Mouse (Mus musculus) ovary, adult 18-20 months (tissue): ENCODE measurements around the gene Mbnl2.

Experiments
- DNase-seq: peaks from one replicate; pipeline ENCODE4 v3.0.0; 2022; ENCODE audit warnings: low spot score, mixed read lengths

Gene Mbnl2

DNA sequence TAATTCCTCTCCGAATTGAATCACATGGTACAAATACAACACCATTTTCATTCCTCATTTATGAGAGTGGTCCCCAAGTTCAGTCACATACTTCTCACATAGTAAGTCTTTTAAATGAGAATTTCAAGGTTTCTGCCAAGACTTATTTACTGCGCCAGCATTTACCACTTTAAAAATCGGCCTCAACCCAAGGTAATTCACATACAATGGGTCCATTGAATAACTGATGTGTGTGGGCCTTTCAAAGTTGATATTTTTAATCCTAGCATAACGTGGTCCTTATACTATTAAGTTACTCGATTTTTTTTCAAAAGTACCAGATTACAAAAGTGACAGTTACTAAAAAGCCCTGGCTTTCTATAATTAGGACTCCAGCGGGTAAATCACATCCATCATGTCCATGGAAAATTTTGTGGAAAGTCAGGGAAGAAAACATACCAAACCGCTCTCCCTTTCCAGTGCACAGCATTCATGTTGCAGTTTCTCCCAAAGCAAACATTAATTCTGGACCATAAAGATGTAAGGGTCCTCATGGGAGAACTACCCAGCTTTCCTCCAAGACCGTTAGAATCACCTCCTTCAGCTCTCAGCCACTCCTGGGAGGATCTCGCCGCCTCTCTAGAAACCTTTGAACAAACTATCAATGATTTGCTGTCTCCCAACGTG, 107.8 kb downstream of the Mbnl2 start:
- no peak for DNase-seq

DNA sequence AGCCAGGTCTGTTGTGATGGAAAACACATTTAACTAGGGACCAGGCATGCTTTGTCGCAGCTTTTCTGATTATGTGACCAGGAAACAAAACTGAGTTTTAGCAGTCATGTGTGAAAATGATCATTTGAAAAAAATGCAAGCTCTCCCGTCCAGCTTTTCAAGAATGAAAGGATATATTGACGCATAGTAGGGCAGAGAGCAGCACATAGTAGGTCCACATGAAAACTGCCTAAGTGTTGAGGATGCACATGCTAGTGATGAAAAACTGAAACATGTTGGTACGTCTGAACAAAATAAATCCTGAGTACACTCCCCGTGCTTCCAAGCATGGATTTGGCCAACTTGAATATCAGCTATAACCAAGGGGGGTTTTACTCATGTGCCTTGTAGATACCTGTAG, 109.1 kb downstream of the Mbnl2 start:
- DNase-seq: no peak

DNA sequence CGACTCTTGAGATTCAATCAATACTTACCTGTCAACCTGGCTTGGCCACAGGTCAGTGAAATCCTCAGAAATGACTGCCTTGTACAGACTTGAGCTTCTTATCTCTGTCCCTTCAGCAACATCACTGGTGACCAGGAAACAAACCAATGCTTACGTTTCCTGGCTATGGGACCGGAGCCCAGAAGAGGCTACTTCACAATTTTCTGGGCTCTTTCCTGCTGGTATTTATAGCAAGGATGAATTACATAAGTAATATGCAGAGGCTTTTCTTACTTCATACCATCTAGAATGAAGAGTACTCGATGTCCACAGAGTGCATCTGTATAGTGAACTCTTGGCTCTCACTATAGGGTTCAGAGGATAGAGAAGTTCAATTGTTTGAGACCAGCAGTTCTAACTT, 111.8 kb downstream of the Mbnl2 start:
- DNase-seq: no peak

DNA sequence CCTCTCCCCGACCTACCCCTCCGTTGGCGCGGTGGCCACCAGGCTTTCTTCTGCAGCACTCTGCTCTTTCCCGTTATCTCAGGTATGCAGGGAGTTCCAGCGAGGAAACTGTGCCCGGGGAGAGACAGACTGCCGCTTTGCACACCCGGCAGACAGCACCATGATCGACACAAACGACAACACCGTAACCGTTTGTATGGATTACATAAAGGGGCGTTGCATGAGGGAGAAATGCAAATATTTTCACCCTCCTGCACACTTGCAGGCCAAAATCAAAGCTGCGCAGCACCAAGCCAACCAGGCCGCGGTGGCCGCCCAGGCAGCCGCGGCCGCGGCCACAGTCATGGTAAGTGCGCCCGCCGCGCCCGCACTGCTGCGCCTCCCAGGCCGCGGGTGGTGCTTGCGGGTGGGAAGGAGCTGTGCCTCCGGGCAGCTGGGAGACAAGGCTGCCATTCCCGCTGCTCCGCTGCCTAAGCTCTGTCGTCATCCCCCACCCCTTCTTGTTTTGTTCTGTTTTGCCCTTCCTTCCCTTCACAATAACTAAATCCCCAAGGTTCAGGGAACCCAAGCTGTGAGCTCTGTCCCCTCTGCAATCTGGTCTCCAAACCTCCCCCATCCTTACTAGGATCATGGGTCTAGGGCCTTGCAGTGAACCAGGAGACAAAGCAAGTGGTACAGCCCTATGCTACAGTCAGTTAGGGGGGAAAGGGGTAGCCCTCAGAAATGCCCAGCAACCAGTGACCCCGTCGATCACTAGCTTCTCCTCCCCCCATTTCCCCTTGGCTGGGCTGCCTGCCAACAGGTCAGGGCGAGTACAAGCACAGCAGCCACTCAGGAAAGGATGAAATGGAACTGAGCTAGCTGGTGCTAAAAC, 113.6 kb downstream of the Mbnl2 start:
- DNase-seq: no peak

DNA sequence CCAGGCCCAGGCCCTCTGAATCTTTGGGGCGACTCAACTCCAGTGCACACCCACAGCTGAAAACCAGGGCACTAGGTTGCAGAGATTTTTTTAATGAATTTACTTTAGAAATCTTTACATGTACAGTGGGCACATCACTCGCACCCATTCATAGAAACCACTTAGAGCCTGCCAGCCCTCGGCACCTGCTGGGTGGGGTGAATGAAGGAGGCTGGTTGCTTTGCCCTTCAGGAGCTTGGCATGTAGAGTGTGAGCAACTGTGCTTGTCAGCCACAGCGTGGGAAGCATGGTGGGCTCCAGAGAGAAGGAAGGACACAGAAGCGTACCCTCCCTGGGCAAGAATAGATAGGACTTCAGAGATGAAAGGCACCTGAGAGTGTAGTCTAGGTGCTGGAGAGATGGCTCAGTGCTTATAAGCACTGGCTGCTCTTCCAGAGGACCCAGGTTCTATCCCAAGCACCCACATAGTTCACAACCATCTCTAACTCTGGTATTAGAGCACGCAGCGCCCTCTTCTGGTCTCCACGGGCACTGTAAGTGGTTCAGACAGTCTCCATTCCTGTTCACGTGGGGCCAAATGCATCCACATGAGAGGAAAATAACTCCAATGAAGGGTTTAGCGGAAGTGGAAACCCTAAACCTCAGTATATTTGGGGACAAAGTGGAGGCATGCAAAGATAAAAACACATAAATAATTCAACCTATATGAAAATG, 114.9 kb downstream of the Mbnl2 start:
- DNase-seq: no peak

DNA sequence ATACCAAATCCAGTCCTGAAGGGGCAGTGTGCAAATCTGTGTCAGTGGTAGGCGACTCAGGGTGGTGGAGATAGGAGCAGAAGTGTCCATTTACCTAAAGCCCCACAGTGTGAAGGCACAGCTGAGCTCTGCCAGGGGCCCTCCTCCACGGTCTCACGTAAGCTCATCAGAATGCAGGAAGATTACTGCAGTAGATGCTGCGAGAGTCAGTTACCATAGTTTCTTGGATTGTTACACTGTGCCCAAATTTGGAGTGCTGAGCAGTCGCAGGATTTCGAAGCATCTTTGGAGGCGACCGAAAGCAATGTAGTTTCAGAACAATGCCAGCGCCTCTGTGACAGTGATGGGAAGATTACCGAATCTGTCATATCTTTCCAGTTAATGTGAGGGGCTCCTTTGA, 116.2 kb downstream of the Mbnl2 start:
- DNase-seq: no peak

DNA sequence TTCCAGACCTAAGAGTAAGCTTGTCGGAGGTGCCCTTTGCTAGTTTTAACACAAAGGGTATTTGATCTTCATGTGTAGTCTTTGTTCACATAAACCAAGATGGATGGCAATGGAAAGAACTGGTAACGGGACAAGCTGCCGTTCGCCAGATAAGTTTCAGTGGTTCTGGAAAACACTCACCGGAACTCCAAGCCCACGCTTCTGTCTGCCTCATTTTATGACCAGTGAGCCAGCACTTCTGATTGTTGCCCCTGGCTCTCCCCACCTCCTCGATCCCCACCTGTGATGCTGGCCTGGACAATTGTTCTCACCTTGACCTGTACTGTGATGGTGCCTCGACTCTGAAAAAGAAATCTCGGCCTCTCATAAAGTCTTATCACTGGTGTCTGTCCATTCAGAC, 117.0 kb downstream of the Mbnl2 start:
- DNase-seq: no peak

DNA sequence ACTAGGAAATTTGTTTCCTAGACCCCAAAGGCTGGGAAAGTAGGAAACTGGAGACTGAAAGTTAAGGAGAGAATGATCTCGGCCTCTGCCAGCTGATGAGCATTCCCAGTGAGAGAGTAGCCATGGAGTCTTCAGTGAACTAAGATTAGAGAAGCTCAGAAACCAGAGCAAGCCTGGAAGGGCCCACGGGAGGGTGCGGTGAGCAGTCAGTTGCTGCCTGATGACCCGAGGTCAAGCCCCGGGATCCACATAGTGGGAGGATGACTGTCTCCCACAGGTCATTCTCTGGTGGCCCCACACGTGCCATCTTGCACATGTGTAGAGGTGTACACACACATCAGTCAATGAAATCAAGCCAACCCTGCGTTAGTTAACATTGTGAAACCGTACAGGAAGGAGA, 118.0 kb downstream of the Mbnl2 start:
- DNase-seq: no peak

DNA sequence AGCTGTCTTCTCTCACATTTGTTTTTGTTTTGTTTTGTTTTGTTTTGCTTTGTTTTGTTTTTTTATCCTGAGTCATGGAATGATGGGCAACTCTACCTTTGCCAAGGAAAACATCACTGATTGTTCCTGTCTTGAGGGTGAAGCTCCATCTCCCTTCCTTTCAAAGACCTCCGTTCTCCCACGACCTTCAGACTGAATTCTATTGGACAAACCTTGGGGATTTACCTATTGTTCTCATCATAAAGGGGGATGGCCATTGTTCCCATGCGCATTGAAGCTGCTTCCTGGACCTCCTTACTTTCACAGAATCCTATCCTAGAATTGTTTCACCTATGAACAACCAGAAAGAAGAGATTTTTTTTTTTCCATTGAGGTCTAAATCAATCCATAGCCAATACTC, 118.7 kb downstream of the Mbnl2 start:
- no peak for DNase-seq

DNA sequence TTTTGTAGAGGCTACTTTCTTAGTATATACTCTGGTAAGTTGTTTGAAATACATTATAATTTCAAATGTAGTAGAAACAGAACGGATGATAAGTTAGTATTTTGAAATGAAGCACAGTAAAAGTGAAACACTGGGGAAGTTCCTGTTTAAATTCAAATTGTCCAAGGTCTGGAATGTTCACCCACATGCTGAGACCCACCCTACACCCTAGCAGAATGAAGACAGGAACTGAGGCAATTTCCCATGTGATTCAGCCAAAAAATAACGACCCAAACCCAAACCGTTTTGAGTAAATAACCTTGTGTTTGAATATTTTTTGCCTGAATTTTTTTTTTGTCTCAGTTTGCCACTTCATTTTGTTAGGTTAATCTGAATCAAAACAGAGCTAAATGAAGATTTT, 119.4 kb downstream of the Mbnl2 start:
- no peak for DNase-seq

DNA sequence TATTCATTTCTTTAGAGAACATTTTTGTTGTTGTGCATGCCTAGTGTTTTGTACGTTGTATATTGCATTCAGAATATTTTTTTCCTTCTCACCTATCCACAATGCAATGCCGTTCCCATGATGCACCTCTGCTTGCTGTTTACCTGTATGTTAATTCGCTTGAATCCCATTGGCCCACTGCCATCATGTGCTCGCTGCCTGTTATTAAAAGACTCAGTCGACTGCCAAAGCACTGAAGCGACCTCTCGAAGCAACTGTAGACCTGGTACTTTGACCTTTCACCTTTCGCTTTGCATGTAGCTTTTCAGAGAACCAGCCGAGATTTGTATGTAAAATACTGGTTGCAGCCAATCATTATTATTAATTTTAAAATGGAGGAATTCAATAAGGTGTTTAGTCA, 120.0 kb downstream of the Mbnl2 start:
- no peak for DNase-seq

DNA sequence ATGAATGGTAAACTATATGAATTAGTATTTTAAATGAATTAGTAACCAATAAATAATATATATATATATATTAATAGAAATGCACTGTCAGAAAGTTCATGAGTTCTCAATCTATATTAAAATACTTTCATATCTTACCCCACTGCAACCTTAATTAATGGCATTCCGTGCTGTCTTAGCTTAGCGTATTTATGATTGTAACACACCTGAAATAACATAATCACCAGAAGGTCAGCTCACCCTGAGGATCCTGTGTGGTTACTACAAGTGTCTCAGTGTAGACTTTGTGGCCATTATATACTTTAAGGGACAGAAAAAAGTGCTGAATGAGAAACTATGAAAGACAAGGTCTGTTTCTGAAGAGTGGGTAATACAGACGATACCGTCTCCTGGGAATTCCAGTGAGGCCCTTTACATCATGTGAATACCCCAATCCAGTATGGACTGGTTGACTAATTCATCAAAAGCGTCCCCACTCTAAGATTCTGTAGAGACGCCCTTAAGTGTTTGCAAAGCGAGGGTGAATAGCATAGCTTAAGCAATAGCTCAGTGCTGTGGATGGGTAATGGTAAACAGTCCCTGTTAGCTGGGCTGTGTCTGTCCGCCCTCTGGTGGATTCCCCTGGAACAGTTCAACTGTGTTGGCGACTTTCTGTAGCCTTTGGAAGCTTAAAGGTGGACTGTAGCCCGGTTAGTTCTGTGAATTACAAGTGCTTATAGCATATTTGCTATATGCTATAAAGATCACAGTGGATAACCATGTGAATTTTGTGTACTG, 122.6 kb downstream of the Mbnl2 start:
- peak; percentile 39 for DNase-seq

DNA sequence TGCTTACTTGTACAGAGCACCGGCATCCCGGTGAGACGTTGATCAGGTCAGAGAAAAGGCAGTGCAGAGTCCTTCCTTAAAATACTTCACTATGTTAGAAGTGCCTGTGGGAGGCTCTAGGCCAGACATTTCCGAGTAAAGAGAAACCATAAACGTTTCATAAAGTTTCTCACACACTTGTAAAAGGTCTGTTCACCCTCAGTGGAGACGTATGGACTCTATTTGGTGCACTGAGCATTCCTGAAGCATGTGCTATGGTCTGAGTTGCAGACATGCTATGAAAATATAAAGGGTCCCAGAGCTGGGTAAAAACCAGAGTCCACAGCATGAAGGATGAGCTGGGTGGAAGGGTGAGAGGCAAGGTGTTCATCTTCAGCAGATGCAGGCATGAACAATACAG, 124.1 kb downstream of the Mbnl2 start:
- no peak for DNase-seq

DNA sequence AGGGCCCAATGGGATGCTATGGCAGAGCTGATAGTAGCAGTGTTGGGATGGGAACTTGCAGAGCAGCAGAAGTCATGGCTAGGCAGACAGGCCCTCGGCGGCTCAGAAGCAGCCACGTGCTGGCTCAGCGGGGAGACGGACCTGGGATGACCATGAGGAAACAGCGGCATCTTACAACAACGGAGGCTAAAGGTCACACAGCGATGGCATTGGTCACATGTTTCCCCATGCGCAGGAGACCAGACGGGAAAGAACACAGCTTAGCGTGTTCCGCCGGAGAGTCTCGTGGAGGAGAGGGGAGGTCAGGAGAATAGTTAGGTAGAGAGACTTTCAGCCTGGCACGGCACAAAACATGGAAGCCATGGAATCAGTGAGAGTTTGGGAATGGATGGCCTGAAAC, 125.7 kb downstream of the Mbnl2 start:
- DNase-seq: no peak

DNA sequence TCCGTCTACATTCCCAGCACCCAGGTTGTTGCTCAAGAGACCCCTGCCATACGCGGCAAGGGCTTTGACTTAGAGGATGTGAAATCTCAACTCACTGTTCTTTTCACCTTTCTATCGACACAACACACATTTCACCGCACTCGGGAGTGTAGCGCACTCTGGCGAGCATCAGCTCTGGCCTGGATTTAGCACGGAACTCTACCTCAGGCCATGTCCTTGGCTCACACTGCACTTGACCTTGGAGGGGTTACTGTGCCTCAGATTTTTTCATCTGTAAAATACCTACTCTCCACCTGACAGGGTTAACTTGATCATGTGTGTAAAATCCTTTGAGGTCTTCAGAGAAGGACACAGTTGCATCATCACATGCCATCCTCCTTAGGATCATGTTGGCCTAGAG, 127.2 kb downstream of the Mbnl2 start:
- no peak for DNase-seq

DNA sequence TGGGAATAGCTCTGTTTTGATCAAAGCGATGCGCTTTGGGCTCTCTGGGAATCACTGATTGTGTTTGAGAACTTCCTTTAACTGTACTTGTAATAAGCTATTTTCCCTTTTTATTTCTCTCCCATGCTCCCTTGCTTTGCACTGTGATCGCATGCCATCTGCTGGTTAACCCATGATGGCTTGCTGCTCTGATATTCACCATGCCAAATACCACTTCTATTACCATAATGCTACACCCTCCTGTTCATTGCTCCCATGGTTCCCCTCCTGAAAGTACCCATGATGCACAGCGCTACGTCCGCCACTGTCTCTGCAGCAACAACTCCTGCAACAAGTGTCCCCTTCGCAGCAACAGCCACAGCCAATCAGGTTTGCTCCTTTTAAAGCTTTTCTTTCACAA, 128.9 kb downstream of the Mbnl2 start:
- DNase-seq: no peak

DNA sequence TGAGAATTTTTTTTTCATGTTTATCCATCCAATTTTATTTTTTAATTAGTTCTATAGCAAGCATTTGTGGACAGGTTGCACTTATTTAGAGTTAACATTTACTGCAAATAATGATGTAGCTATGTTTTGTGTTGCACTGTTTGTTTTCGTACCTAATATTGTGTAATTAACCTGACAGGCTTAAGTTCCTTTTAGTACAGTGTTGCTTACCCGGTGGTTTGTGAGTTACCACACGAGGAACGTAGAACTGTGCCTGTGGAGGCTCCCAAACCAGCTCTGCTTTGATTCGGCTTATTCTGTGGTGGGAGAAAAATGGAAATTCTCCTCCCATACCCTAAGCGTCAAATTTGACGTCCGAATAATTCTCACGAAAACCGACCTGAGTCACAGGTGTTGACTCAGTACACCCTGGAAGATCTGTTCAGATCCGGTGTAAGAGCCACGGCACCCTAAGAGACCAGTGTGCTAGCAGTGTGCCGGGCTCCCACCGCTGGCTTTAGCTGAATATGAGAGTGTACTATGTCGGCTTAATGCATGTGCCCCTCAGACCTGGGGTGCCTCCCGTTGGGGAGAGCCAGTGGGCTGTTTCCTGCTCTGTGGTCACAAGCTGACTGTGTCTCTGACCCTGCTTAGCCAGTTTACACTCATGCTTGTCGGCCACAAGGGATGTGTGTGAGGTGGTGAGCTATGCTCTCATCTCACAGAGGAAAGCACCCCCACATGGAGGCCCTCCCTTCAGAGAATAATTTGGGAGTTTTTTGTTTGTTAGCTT, 129.5 kb downstream of the Mbnl2 start:
- DNase-seq: no peak

DNA sequence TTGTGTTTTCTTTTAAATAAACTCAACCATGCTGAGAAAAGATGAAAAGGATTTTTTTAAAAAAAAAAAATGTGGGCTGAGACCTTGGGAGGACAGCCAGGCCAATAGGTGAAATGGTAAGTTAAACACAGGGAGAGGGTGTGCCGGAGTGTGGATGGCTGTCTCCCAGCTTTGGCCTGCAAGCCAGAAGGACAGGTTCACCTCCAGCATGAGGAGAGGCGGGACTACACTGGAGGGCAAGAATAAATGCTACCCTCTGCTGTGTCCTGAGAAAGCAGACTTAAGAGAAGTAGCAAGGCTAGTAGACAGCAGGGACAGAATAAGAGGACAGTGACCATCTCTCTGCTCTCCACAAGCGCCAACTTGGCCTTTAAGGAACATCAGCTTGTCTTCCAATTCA, 130.1 kb downstream of the Mbnl2 start:
- no peak for DNase-seq

DNA sequence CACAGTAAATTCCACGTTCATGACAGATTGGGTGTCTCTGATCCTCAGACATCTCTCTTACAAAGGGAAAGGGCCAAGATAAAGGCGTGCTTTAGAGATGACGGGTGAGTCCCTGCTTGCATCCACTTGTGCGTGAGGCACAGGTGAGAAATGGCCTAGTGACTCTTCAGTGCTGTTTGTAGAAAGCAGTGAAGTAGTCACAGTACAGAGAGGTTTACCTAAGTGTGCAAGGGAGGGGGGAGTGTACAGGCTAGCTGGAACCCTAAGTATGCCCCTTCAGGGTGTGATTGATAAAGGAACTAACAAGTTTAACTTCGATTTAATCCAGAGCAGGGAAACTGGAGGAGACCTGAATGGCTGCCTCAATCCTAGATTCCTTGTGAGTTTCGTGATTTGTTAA, 130.8 kb downstream of the Mbnl2 start:
- DNase-seq: no peak

DNA sequence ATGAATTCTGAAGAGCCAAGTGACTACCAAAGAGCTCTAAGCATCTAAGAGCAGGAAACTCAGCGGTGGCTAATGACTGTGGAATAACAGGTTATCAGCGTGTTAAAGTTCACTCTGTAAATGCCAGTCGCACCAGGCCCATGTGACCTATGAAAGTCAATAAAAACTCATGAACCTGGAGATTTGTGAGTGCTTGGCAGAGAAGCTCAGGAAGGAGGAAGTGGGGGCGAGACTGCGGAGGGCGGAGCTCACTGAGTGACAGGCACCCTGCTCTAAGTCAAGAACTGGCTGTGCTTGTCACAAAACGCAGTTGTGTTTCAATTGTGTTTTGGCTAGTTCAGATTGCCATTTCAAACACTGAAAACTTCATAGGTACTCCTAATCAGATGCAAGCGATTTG, 131.4 kb downstream of the Mbnl2 start:
- DNase-seq: no peak

DNA sequence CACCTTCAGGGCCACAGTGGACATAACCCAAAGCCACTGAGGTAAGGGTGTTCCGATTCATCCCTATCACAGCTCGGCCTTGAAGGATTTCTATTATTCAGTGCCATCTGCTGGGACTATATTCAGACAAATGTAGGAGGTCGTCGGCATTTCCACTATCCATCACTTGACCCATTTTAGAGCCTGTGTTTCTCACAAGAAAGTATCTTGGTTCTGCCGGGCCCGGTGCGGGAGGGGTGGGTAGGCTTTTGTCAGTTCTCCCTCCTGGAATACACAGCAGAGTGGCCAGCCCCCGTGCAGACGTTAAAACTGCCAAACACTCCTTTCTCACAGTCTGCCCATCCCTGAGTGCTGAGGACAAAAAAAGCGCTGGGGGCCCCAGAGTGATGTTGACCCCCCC, 134.4 kb downstream of the Mbnl2 start:
- DNase-seq: no peak

DNA sequence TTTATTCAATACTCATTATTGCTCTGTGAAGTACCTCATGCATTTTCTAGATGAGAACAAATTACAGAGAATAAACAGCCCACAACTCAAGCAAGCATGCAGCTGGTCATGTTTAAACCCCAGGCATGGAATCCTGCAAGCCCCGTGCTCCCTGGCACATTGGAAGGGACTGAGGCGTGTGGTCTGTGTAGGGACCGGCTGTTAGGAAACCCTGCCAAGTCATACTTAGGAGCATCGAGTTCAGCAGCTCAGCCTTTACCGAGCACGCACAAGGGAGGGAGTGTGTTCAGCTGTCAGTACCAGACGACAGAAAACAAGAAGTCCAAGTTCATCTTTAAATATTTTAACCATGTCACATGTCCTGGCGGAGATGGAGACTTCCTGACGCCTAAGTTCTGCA, 141.4 kb downstream of the Mbnl2 start:
- no peak for DNase-seq
